Mouse (Mus musculus) cortical plate, adult 2 months (tissue): ENCODE measurements around the gene Enpp6.

Source experiments
- CTCF ChIP-seq: fragments of 200-500 bp; IDR thresholded peaks from 2 replicates; pipeline ENCODE4 v1.5.1; 2011; ENCODE audit warnings: mild to moderate bottlenecking, control low read depth, low read length; ENCODE audit not compliant: insufficient read depth; ENCODE audit errors: extremely low read depth
- POLR2A ChIP-seq: fragments of 200-500 bp; IDR thresholded peaks from 2 replicates; pipeline ENCODE4 v1.6.1; 2011; ENCODE audit warnings: mild to moderate bottlenecking, low read length, control low read depth; ENCODE audit not compliant: insufficient read depth; ENCODE audit errors: extremely low read depth

- no peak for TF ChIP-seq CTCF
- no peak for TF ChIP-seq POLR2A
Observed at GRCm38 (mm10) chr8:47058971-47059370, 72.3 kb downstream of the Enpp6 start.
